Mouse (Mus musculus): ENCODE data around the gene Psd. TPM values are rescaled to one million over a fixed set of nuclear protein-coding genes. Genes with fewer than 3 reads are reported as not detected.

The Psd gene
- polyA plus RNA-seq, 1 experiment from 2014 or later, result 53.8 TPM

DNA sequence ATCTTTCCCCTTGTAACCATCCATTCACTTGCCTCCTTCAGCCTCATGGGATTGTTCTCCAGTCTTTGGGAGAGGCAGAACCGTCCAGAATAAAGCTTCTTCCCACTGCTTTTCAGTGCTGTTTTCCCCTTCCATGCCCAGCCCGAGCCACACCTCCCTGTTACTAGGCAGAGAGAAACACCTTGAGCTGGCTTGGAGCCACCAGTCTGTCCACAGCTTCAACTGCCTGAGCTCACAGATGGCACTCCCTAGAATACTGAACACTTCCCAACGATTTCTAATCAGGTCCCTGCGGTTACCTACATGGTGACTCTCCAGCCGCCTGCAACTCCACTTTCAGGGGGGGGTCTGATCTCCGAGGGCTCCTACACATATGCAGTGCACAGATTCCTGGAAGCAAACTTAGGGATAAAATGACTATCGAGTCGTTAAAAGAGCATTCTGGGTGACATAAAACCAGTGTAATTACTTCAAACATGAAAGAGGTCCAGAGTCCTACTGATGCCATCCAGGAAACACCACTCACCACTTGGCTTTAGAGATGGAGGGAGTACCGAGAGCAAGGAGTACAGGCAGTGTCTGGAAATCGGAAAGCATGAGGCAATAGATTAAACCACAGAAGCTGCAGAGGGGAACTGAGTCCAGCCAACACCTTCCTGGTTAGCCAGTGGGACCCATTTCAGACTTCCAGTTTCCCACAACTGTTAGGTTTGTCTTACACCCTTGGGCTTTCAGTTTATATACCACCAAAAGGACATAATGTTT lies 23.4 kb upstream of the Psd start, which contains the start of gene 2310034G01Rik:
2310034G01Rik (minus strand) TSS at position 135 of the 765 bp plus-strand sequence.
- whole genome bisulfite sequencing, result 63% methylated on average over 10 of the region's 10 CpGs
- Histone ChIP-seq H3K4me3 (peak within 1 kb of the TSS; percentile 64), H3K4me2 (peak within 1 kb of the TSS; percentile 76), H3K9me3 (no peaks in the 10 kb centered on the region), H3K36me3 (no peaks in the 10 kb centered on the region), H3K27ac (replicated peaks) (peak within 1 kb of the TSS; percentile 92), H3K27me3 (peaks cover 27% of the 10 kb centered on the region), H3K9ac (peak within 1 kb of the TSS; percentile 85), H3K4me1 (replicated peaks) (peaks cover 24% of the 10 kb centered on the region)
- no peak for ATAC-seq (ENCODE audit: low read depth)

- no peaks in the 10 kb centered on the region for H3K9me3 ChIP-seq
- H3K27me3 ChIP-seq, result peaks cover 32% of the 10 kb centered on the region
- H3K9ac ChIP-seq, result peak overlapping the region; percentile 85
- H3K4me1 ChIP-seq (replicated peaks), result peaks cover 24% of the 10 kb centered on the region
- ATAC-seq (ENCODE audit: low read depth), result 0 out of 2 replicates have a peak, but pooled peaks have one; percentile 3
- peak overlapping the region; percentile 64 for H3K4me3 ChIP-seq
- peak overlapping the region; percentile 76 for H3K4me2 ChIP-seq
- no peaks in the 10 kb centered on the region for H3K36me3 ChIP-seq
- 0 out of 2 replicates have a peak overlapping the region, but pooled peaks have one; percentile 92 for H3K27ac ChIP-seq (replicated peaks)
- WGBS, result 41% methylated on average over 6 of the region's 6 CpGs
These were observed 22.6 kb upstream of the Psd start for GRCm38 (mm10) chr19:46349550-46349949.

DNA sequence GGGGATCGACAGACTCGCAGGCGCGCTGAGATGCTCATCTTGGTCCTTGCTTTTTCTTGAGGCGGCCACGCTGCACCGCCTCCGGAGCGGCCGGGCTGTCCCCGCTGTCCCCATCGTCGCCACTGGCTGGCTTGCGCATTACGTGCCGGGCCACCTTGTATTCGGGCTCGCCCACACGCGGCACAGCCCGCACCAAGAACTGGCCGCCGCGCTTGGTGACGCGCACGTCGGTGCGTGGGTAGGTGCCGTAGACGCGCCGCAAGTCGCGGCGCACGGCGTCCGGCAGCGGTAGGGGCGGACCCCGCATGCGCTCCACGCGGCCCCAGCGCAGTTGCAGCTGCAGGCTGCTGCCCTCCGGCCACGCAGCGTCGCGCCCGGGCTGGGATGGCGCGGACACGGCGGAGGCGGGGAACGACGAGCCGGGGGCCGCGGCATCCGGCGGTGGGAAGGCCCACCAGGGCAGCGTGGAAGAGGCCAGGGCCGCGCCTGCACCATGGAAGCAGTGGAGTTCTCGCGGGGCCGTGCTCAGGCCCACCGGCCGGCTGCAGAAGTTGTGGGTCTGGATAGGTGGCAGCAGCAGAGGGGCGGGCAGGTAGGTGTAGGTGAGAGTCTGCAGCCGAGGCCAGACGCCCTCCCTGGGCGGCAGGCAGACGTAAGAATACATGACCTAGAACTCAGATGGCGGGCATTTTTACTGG lies 22.0 kb upstream of the Psd start:
- peak overlapping the region; percentile 76 for H3K4me2 ChIP-seq
- H3K4me3 ChIP-seq, result peak overlapping the region; percentile 64
- peaks cover 24% of the 10 kb centered on the region for H3K4me1 ChIP-seq (replicated peaks)
- H3K36me3 ChIP-seq, result no peaks in the 10 kb centered on the region
- H3K9ac ChIP-seq, result peak overlapping the region; percentile 85
- peak overlapping the region; percentile 92 for H3K27ac ChIP-seq (replicated peaks)
- H3K9me3 ChIP-seq, result no peaks in the 10 kb centered on the region
- WGBS, result 1% methylated on average over 76 of the region's 78 CpGs
- ATAC-seq (ENCODE audit: low read depth), result peak; percentile 93
- H3K27me3 ChIP-seq, result peaks cover 38% of the 10 kb centered on the region

- 33% methylated on average over 14 of the region's 14 CpGs for WGBS
- peak; percentile 1; the same call in 1 of the 2 replicates for ATAC-seq (ENCODE audit: low read depth)
- peak overlapping the region; percentile 92 for H3K27ac ChIP-seq (replicated peaks)
- H3K9ac ChIP-seq, result peak overlapping the region; percentile 85
- H3K36me3 ChIP-seq, result no peaks in the 10 kb centered on the region
- H3K4me2 ChIP-seq, result peak overlapping the region; percentile 76
- H3K4me3 ChIP-seq, result peak overlapping the region; percentile 64
- H3K9me3 ChIP-seq, result no peaks in the 10 kb centered on the region
- peaks cover 24% of the 10 kb centered on the region for H3K4me1 ChIP-seq (replicated peaks)
- H3K27me3 ChIP-seq, result peaks cover 43% of the 10 kb centered on the region
These were observed 21.1 kb upstream of the Psd start for GRCm38 (mm10) chr19:46347936-46348668.

DNA sequence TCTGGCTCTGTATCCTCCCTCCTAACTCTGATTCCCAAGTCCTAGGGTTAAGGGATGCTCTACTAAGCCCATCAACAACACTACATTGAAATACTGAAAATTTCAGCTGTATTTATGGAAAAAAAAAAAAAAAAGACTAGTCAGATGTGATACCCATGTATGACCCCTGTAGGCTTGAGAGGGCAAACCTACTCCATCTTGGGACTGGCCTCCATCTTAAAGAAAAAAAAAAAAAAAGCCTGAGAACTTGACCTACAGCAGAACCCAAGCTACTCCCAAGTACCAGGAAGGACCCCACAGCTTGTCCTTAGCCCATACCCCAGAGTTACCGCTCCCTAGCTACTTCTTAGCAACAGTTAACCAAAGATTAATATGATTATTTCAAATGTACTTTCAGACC lies 20.2 kb upstream of the Psd start:
- Histone ChIP-seq H3K4me1 (replicated peaks) (peaks cover 24% of the 10 kb centered on the region), H3K4me3 (no peak overlapping the region), H3K4me2 (no peak overlapping the region), H3K27ac (replicated peaks) (no peak overlapping the region), H3K27me3 (peaks cover 43% of the 10 kb centered on the region), H3K9ac (no peak overlapping the region), H3K9me3 (no peaks in the 10 kb centered on the region), H3K36me3 (no peaks in the 10 kb centered on the region)
- 94% methylated on average over 1 of the region's 1 CpGs for WGBS
- ATAC-seq (ENCODE audit: low read depth), result no peak

GRCm38 (mm10) chr19:46344710-46345419 lies 17.9 kb upstream of the Psd start:
- 19% methylated on average over 7 of the region's 7 CpGs for WGBS
- Histone ChIP-seq H3K9ac (0 out of 2 replicates have a peak overlapping the region, but pooled peaks have one; percentile 12), H3K27ac (replicated peaks) (no peak overlapping the region), H3K9me3 (no peaks in the 10 kb centered on the region), H3K36me3 (no peaks in the 10 kb centered on the region), H3K4me2 (no peak overlapping the region), H3K4me1 (replicated peaks) (peaks cover 20% of the 10 kb centered on the region), H3K27me3 (peaks cover 24% of the 10 kb centered on the region), H3K4me3 (no peak overlapping the region)
- ATAC-seq (ENCODE audit: low read depth), result no peak

GRCm38 (mm10) chr19:46339287-46339971 lies 12.5 kb upstream of the Psd start:
- H3K27ac ChIP-seq (replicated peaks), result peak overlapping the region; percentile 57
- no peaks in the 10 kb centered on the region for H3K36me3 ChIP-seq
- no peak overlapping the region for H3K4me3 ChIP-seq
- no peaks in the 10 kb centered on the region for H3K9me3 ChIP-seq
- H3K27me3 ChIP-seq, result peaks cover 10% of the 10 kb centered on the region; the same call in 1 of the 2 replicates
- 71% methylated on average over 7 of the region's 7 CpGs for WGBS
- H3K4me2 ChIP-seq, result peak overlapping the region; percentile 44
- 0 out of 2 replicates have a peak, but pooled peaks have one; percentile 1 for ATAC-seq (ENCODE audit: low read depth)
- H3K9ac ChIP-seq, result 0 out of 2 replicates have a peak overlapping the region, but pooled peaks have one; percentile 48
- peaks cover 24% of the 10 kb centered on the region for H3K4me1 ChIP-seq (replicated peaks)

DNA sequence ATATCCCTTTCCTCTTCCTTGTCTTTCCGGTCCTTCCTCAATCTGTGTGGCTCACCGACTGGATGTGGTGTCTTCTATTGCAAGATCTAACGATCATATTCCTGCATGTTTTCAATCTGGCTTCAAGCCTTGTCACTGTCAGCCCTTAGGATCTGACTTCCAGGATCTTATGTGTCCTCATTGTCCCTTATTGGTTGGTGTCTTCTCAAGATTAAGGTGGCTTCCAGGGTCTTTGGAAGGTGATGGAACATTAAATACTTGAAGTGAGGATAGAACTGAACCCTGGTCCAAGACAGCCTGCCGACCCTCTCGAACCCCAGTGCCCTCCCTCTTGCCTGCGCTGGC lies 12.0 kb upstream of the Psd start:
- Histone ChIP-seq H3K36me3 (no peaks in the 10 kb centered on the region), H3K4me3 (peak overlapping the region; percentile 60), H3K27me3 (peaks cover 5% of the 10 kb centered on the region; the same call in 1 of the 2 replicates), H3K4me2 (peak overlapping the region; percentile 44), H3K27ac (replicated peaks) (peak overlapping the region; percentile 57), H3K9me3 (no peaks in the 10 kb centered on the region), H3K9ac (peak overlapping the region; percentile 48; the same call in 1 of the 2 replicates), H3K4me1 (replicated peaks) (peaks cover 24% of the 10 kb centered on the region)
- WGBS, result 58% methylated on average over 6 of the region's 6 CpGs
- 0 out of 2 replicates have a peak, but pooled peaks have one; percentile 4 for ATAC-seq (ENCODE audit: low read depth)

GRCm38 (mm10) chr19:46338331-46338936 lies 11.5 kb upstream of the Psd start, which contains the start of gene Cuedc2:
Gene Cuedc2 (minus strand): TSS chr19:46338702.
- ATAC-seq (ENCODE audit: low read depth), result peak; percentile 89
- H3K4me3 ChIP-seq, result peak within 1 kb of the TSS; percentile 60

DNA sequence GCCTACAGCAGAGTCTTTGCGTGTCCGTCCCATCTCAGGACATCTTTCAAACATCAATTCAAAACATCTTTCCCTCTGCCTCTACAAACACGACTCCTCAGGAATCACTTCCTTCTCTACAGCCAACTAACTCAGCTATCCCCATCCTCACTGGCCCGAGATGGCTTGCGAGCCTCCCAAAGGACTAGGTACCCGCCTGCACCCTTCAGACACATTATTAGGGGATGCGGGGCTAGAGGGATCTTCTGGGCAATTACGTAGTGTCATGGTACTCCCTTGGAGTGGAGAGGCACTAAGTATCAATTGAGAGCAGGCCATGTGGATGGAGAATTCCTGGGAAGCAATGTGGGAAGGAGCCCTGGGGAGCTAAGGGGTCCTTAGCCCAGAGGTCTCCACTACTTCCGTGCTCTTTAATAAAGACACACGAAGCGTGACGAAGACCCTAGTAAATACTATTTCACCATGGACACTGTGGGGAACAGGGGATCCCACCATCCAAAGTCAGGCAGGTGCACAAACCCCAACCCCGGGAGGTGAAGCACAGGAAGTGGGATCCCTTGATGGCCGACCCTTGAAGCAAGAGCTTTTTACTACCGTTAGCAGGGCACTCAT lies 10.9 kb upstream of the Psd start:
- ATAC-seq (ENCODE audit: low read depth), result no peak; the same call in none of the 2 replicates
- H3K36me3 ChIP-seq, result no peaks in the 10 kb centered on the region
- no peaks in the 10 kb centered on the region for H3K27me3 ChIP-seq

More at GRCm38 (mm10) chr19:46338331-46338936, 11.5 kb upstream of the Psd start, which contains the start of gene Cuedc2:
- H3K4me2 ChIP-seq, result peak within 1 kb of the TSS; percentile 89
- WGBS, result under 1% methylated on average over 31 of the region's 31 CpGs
- H3K27ac ChIP-seq (replicated peaks), result peak within 1 kb of the TSS; percentile 82
- no peaks in the 10 kb centered on the region for H3K36me3 ChIP-seq
- H3K9me3 ChIP-seq, result no peaks in the 10 kb centered on the region
- peaks cover 24% of the 10 kb centered on the region for H3K4me1 ChIP-seq (replicated peaks)
- H3K9ac ChIP-seq, result peak within 1 kb of the TSS; percentile 76
- 0 out of 2 replicates have a peak, but pooled peaks cover under 1% of the 10 kb centered on the region for H3K27me3 ChIP-seq

More for the DNA sequence above, 10.9 kb upstream of the Psd start:
- Histone ChIP-seq H3K4me3 (peak overlapping the region; percentile 60), H3K9me3 (no peaks in the 10 kb centered on the region), H3K4me1 (replicated peaks) (peaks cover 24% of the 10 kb centered on the region), H3K27ac (replicated peaks) (peak overlapping the region; percentile 82), H3K4me2 (peak overlapping the region; percentile 89), H3K9ac (peak overlapping the region; percentile 76)
- WGBS, result 29% methylated on average over 15 of the region's 15 CpGs

Data from neural tube, embryonic 13.5 days (tissue).